Mouse (Mus musculus) lung, adult 2 months (tissue): ENCODE data around the gene Slc38a5.

Experiments
- CTCF ChIP-seq: fragments of 200-500 bp; IDR thresholded peaks from 2 replicates; pipeline ENCODE4 v1.5.1; 2011; ENCODE audit warnings: mild to moderate bottlenecking, low read length, control low read depth; ENCODE audit not compliant: insufficient read depth
- POLR2A ChIP-seq: fragments of 200-500 bp; IDR thresholded peaks from 2 replicates; pipeline ENCODE4 v1.6.1; 2011; ENCODE audit warnings: low read depth, mild to moderate bottlenecking, control low read depth, low read length, borderline replicate concordance; ENCODE audit errors: extremely low read depth

DNA sequence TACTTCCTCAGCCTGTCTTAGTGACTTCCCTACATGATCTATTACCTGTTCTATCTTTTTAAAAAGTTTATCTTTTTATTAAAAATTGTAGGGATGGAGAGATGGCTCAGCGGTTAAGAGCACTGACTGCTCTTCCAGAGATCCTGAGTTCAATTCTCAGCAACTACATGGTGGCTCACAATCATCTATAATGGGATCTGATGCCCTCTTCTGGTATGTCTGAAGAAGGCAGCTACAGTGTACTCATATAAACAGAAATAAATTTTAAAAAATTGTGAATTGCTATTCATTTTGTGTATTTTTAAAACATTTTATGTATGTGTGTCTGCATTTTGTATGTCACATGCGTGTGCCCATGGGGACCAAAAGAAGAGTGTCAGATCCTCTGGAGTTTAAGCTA lies 23.3 kb upstream of the Slc38a5 start:
- no peak for TF ChIP-seq CTCF
- no peak for TF ChIP-seq POLR2A
